Mouse (Mus musculus) lung, postnatal 0 days (tissue): ENCODE measurements around the gene Slc2a6. TPM values are rescaled to one million over a fixed set of nuclear protein-coding genes. Genes with fewer than 3 reads are reported as not detected.
A peak's percentile ranks its signal among the peaks of the same experiment; 100 is the strongest.

Source experiments
- ATAC-seq: fragments of 200-750 bp; cut with Nextera tagmentation; 2 replicates; pipeline ENCODE4 v1.8.0; 2017; ENCODE audit warnings: moderate library complexity
- DNase-seq: peaks from one replicate; pipeline ENCODE4 v3.0.0-alpha.2; 2016; ENCODE audit warnings: low spot score
- H3K27ac ChIP-seq: fragments of 300-500 bp; sonication (generic); 2 replicates; pipeline ENCODE4 v1.5.1; 2014; ENCODE audit warnings: antibody characterized with exemption, mild to moderate bottlenecking, low read length, mixed read lengths
- H3K27me3 ChIP-seq: fragments of 300-500 bp; sonication (generic); replicated peaks from 2 replicates; pipeline ENCODE4 v1.6.1; 2014; ENCODE audit warnings: low read length, mixed read lengths; ENCODE audit not compliant: insufficient read depth
- H3K36me3 ChIP-seq: fragments of 300-500 bp; sonication (generic); 2 replicates; pipeline ENCODE4 v1.6.1; 2014; ENCODE audit warnings: low read length, mixed read lengths; ENCODE audit not compliant: insufficient read depth
- H3K4me1 ChIP-seq: fragments of 300-500 bp; sonication (generic); 2 replicates; pipeline ENCODE4 v1.6.1; 2014; ENCODE audit warnings: antibody characterized with exemption, low read depth, low read length, mixed read lengths; ENCODE audit not compliant: insufficient read depth
- H3K4me2 ChIP-seq: fragments of 300-500 bp; sonication (generic); replicated peaks from 2 replicates; pipeline ENCODE4 v1.6.1; 2014; ENCODE audit warnings: low read depth, mild to moderate bottlenecking, low read length, moderate library complexity, mixed read lengths
- H3K4me3 ChIP-seq: fragments of 300-500 bp; sonication (generic); 2 replicates; pipeline ENCODE4 v1.5.1; 2014; ENCODE audit warnings: low read depth, low read length
- H3K9ac ChIP-seq: fragments of 300-500 bp; sonication (generic); replicated peaks from 2 replicates; pipeline ENCODE4 v1.6.1; 2014; ENCODE audit warnings: low read depth, mild to moderate bottlenecking
- H3K9me3 ChIP-seq: fragments of 300-500 bp; sonication (generic); 2 replicates; pipeline ENCODE4 v1.6.1; 2016; ENCODE audit warnings: low read length, mixed read lengths
- CTCF ChIP-seq: IDR thresholded peaks from 2 replicates; pipeline ENCODE4 v1.5.1; 2016; ENCODE audit warnings: antibody characterized with exemption, mild to moderate bottlenecking
- EP300 ChIP-seq: IDR thresholded peaks from 2 replicates; pipeline ENCODE4 v1.6.1; 2016; ENCODE audit warnings: antibody characterized with exemption, mild to moderate bottlenecking, control low read depth
- whole genome bisulfite sequencing: fragments of 180-500 bp; shearing (Covaris S2); extraction: QIAGEN DNeasy Blood & Tissue Kit; methylation state at CpG from one replicate; pipeline ENCODE4 v1.1.7; 2014; 5-methylcytosine and 5-hydroxymethylcytosine counted together
- polyA plus RNA-seq: library from polyadenylated mRNA; unstranded; fragments of >200 nt; fragmentation: Nextera tagmentation; extraction: Ambion mirVana; gene quantifications from 2 replicates; pipeline ENCODE4 v1.2.1, GENCODE M21; 2015

Slc2a6 gene
- polyA plus RNA-seq = 1.1 and 1.3 TPM in 2 replicates

DNA sequence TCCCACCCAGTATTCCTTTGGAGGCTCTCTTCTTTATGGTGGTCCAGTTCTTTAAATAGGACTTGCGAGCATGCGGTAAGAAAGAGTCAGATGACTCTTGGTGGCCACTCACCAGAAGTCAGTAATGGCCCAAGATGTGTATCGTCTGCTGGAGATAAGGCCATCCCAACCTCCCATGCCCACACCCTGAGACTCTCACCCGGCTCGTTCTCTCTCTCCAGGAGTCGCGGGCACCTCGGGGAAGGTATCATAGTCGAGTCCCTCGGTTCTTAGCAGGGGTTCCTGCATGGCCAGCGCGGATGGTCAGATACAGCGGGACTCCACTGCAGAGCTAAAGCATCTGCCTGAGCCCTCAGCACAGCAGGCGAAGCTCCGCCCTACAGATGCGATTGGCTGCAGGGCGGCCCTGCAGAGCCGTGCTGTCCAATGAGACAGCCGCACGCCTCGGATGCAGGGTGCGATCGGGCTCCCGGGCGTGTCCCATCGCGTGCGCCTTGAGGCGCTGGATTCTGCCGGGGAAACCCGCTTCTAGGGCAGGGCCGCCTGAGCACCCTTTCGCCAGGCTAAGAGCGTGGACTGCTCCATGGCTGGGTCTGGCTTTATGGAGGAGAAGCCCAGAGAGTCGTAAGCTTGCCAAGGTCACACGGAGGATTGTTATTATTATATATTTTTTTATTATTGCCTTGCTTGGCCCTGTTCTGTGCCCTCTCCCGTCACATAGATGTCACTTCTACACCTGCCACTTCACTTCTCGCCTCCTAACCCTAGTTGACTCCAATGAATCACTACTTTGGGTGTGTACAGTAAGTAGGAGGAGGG is at the start of gene Slc2a6:
TSS of gene Slc2a6 (minus strand) at position 381 of the 819 bp plus-strand sequence.
- Histone ChIP-seq H3K27ac (no peak within 1 kb of the TSS), H3K9ac (no peak within 1 kb of the TSS)
- WGBS = 3% methylated on average over 37 of the region's 38 CpGs

DNA sequence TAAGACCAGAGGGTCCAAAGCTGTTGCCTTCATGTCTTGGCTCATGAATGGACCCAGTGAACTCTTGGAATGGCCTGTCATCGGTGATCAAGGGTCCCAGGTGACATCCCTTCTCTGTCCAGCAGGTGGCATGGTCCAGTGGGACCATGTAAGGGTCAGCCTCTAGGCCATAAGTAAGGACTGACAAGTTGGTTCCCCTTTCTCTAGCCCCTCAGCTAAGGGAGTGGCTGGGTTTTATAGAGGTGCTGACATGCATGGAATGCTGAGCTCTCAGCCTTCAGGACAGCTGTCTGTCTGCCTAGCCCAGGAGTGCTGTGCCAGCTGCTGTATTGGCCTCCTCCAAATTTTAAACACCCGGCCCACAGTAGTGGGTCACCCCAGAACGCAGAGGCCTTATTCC is 47.7 kb upstream of the Slc2a6 start:
- Histone ChIP-seq H3K36me3 (no peaks in the 10 kb centered on the region), H3K4me3 (no peak overlapping the region), H3K27ac (peak overlapping the region; percentile 39), H3K4me1 (peaks cover 30% of the 10 kb centered on the region; the same call in 1 of the 2 replicates), H3K27me3 (no peaks in the 10 kb centered on the region), H3K4me2 (no peak overlapping the region), H3K9me3 (no peaks in the 10 kb centered on the region), H3K9ac (no peak overlapping the region)
- peak; percentile 15; the same call in 1 of the 2 replicates for ATAC-seq
- 59% methylated on average over 3 of the region's 3 CpGs for WGBS
- DNase-seq = peak; percentile 63
- TF ChIP-seq CTCF (peak; percentile 82), EP300 (no peak)

More for the DNA sequence above, at the start of gene Slc2a6:
- no peak for TF ChIP-seq EP300
- no peak for TF ChIP-seq CTCF
- Histone ChIP-seq H3K27me3 (no peaks in the 10 kb centered on the region), H3K4me1 (no peaks in the 10 kb centered on the region), H3K4me2 (peak within 1 kb of the TSS; percentile 46), H3K9me3 (no peaks in the 10 kb centered on the region), H3K4me3 (no peak within 1 kb of the TSS), H3K36me3 (no peaks in the 10 kb centered on the region)
- DNase-seq = peak; percentile 93
- peak; percentile 100 for ATAC-seq

DNA sequence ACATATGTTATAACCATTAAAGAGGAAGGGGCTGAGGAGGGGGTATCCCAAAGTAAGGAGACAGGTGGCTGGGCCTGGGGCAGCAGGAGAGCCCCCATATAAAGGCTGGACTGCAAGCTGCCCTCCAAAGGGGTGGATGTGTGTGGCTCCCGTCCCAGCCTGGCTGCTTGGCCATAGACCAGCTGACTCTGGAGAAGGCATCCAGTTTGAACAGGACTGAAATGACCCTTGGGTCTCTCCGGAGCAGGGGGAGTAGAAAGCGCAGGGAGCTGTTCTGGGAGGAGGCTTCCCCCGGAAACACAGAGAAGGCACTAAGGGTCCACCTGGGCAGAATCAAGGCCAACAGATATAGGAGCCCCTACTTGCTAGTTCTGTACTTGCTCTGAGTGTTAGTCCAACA is 47.0 kb upstream of the Slc2a6 start:
- no peak overlapping the region for H3K4me2 ChIP-seq
- WGBS = 55% methylated on average over 4 of the region's 4 CpGs
- H3K27ac ChIP-seq = peak overlapping the region; percentile 39; the same call in 1 of the 2 replicates
- ATAC-seq = no peak
- no peak overlapping the region for H3K9ac ChIP-seq
- peak; percentile 50 for DNase-seq
- no peak overlapping the region for H3K4me3 ChIP-seq
- peaks cover 30% of the 10 kb centered on the region; the same call in 1 of the 2 replicates for H3K4me1 ChIP-seq
- H3K36me3 ChIP-seq = no peaks in the 10 kb centered on the region
- no peaks in the 10 kb centered on the region for H3K9me3 ChIP-seq
- TF ChIP-seq CTCF (no peak), EP300 (no peak)
- H3K27me3 ChIP-seq = no peaks in the 10 kb centered on the region

DNA sequence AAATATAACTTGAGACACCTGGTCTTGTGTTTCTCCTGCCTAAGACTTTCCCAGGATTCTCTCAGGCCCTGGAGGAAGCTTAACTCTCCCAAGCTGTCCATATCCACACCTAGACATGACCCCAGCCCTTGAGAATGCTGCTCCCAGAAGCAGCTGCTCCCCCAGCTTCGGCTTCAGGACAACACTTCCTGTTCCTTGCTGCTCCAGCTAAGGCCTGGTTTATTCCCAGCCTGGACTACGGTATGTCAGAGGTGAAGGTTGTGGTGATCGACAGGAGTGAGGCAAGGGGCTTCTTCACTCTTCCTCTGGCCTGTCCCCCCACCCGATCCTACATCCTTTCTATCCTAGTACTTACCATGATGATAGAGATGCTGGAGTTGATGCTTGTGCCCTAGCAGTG is 45.6 kb upstream of the Slc2a6 start:
- no peaks in the 10 kb centered on the region for H3K9me3 ChIP-seq
- H3K9ac ChIP-seq = no peak overlapping the region
- peaks cover 20% of the 10 kb centered on the region; the same call in 1 of the 2 replicates for H3K4me1 ChIP-seq
- H3K27me3 ChIP-seq = no peaks in the 10 kb centered on the region
- no peaks in the 10 kb centered on the region for H3K36me3 ChIP-seq
- H3K4me3 ChIP-seq = no peak overlapping the region
- 62% methylated on average over 4 of the region's 4 CpGs for WGBS
- ATAC-seq (no peak), DNase-seq (no peak)
- H3K4me2 ChIP-seq = no peak overlapping the region
- H3K27ac ChIP-seq = no peak overlapping the region
- no peak for TF ChIP-seq EP300
- no peak for TF ChIP-seq CTCF

DNA sequence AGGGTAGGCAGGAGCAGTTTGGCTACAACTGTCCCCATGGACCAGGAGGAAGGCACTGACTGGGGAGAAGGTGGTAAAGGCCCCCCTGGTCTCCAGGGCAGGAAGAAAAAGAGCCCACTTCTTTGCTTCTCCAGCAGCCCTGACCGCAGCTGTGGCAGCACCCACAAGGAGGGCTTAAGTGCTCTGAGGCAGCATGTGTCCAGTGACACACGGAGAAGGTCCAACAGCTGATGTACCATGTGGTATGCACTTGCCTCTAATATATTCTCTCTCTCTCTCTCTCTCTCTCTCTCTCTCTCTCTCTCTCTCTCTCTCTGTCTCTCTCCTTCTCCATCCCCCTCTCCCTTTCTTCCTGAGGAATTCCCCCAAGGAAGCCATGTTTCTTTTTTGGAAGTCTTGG is 44.2 kb upstream of the Slc2a6 start, which contains the start of gene Mymk:
TSS of gene Mymk (minus strand) at position 202 of the 400 bp plus-strand sequence.
- Histone ChIP-seq H3K9me3 (no peaks in the 10 kb centered on the region), H3K4me3 (no peak within 1 kb of the TSS), H3K27ac (peak within 1 kb of the TSS; percentile 28; the same call in 1 of the 2 replicates), H3K4me2 (no peak within 1 kb of the TSS), H3K4me1 (peaks cover 20% of the 10 kb centered on the region; the same call in 1 of the 2 replicates), H3K27me3 (no peaks in the 10 kb centered on the region), H3K36me3 (no peaks in the 10 kb centered on the region), H3K9ac (no peak within 1 kb of the TSS)
- no peak for DNase-seq
- WGBS = 63% methylated on average over 2 of the region's 2 CpGs
- no peak for TF ChIP-seq CTCF
- TF ChIP-seq EP300 = no peak
- no peak for ATAC-seq

DNA sequence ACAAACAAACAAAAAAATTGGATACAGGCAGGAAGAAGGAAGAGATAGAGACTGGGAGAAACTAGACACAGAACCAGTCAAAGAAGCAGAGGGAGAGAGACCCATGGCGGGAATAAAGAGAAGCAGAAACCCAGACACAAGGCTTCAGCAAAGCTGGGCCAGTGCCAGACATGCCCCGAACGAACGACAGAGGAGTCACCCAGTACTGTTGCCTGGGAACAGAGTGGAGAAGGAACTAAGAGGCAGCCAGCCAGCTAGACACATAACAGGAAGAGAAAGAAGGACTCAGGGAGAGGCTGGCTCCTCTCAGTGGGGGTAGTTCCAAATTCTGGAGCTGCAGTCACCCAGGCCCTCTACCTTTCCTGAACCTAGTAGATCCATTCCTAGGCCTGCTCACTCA is 43.3 kb upstream of the Slc2a6 start:
- peak overlapping the region; percentile 28; the same call in 1 of the 2 replicates for H3K27ac ChIP-seq
- peaks cover 20% of the 10 kb centered on the region; the same call in 1 of the 2 replicates for H3K4me1 ChIP-seq
- H3K9me3 ChIP-seq = no peaks in the 10 kb centered on the region
- WGBS = 3% methylated on average over 4 of the region's 4 CpGs
- DNase-seq (peak; percentile 93), ATAC-seq (peak; percentile 79)
- H3K36me3 ChIP-seq = no peaks in the 10 kb centered on the region
- TF ChIP-seq CTCF (no peak), EP300 (no peak)
- H3K9ac ChIP-seq = no peak overlapping the region
- H3K4me3 ChIP-seq = no peak overlapping the region
- no peak overlapping the region for H3K4me2 ChIP-seq
- no peaks in the 10 kb centered on the region for H3K27me3 ChIP-seq
